Mouse (Mus musculus): ENCODE data around the gene Ap3d1. TPM values are rescaled to one million over a fixed set of nuclear protein-coding genes. Genes with fewer than 3 reads are reported as not detected.

The Ap3d1 gene
- polyA plus RNA-seq, 1 experiment from 2014 or later, result 54.5 TPM

DNA sequence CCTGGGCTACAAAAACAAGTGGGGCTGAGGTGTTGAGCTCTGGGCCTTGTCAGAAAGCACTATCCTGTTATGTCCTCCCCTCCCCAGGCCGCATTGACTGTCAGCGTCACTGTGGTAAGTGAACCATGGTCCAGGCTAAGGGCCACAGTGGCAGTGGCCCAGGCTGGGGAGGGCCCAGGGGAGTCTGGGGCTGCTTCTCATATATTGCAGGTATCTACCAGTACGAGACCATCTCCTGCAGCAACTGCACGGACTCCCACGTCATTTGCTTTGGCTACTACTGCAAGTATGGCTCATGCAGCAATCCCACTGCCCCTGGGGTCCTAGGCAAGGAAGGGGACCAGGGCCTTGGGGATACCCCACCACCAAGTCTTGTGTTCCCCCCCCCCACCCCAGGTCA is 38.4 kb downstream of the Ap3d1 start:
- Histone ChIP-seq H3K9me3 (ENCODE audit: control insufficient read depth, low read length) (no peaks in the 10 kb centered on the region), H3K36me3 (ENCODE audit: control insufficient read depth, insufficient read depth, low read length) (peaks cover 34% of the 10 kb centered on the region), H3K4me1 (ENCODE audit: control insufficient read depth in 2 of 2, insufficient read depth in 2 of 2, low read length in 2 of 2) (peaks cover 18 to 34% of the 10 kb centered on the region in 2 experiments), H3K9ac (ENCODE audit: low read length) (0 out of 2 replicates have a peak overlapping the region, but pooled peaks have one; percentile 74), H3K4me2 (ENCODE audit: low read length) (peak overlapping the region; percentile 87), H3K27ac (replicated peaks in 1 of 2; ENCODE audit: control insufficient read depth in 1 of 2, insufficient read depth in 1 of 2, low read depth in 2 of 2, low read length in 2 of 2) (no peak overlapping the region), H3K4me3 (ENCODE audit: control insufficient read depth in 1 of 2, insufficient read depth in 1 of 2, low read depth in 1 of 2, low read length in 2 of 2) (peak overlapping the region in 1 of 2 experiments; percentile 59; a peak in 2 of 4 replicates), H3K27me3 (ENCODE audit: control insufficient read depth, insufficient read depth, low read length) (no peaks in the 10 kb centered on the region)
- no peak for ATAC-seq (ENCODE audit: insufficient number of reproducible peaks, insufficient read depth, low FRiP score, low read depth)
- WGBS, result 89% methylated on average over 5 of the region's 5 CpGs

DNA sequence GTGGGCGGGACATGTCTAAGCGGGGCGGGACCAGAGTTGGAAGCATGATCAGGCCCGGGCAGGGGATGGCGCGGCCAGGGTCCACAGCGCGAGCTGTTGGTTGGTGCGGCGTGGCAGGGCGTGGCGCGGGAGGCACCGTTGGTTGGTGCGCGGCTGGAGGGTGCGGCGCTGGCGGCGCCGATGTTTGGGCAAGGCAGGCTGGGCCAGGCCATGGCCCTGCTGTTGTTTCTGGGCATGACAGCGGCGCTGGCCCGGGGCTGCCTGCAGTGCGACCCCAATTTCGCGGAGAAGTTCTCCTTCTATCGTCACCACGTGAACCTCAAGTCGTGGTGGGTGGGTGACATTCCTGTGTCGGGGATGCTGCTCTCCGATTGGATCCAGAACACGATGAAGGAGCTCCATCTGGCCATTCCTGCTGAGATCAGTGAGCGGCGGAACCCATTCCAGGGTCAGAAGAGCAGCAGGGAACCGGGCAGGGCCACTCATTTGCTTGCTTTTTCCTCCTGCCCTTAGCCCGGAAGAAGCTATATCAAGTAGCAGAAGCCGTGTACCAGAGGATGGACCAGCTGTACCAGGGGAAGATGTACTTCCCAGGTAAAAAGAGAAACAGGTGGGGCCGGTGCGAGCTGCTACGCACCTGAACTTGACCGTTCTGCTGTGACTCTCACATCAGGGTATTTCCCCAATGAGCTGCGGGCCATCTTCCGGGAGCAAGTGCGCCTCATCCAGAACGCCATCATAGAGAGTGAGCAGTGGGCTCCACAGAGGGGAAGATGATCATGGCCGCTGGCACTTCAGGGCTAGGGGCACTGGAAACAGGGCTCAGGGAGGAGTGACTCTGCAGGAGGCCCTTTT is 39.3 kb downstream of the Ap3d1 start:
- H3K4me1 ChIP-seq (ENCODE audit: control insufficient read depth in 2 of 2, insufficient read depth in 2 of 2, low read length in 2 of 2), result peaks cover 18 to 39% of the 10 kb centered on the region in 2 experiments
- H3K36me3 ChIP-seq (ENCODE audit: control insufficient read depth, insufficient read depth, low read length), result peaks cover 29% of the 10 kb centered on the region
- 2% methylated on average over 43 of the region's 47 CpGs for WGBS
- H3K27ac ChIP-seq (replicated peaks in 1 of 2; ENCODE audit: control insufficient read depth in 1 of 2, insufficient read depth in 1 of 2, low read depth in 2 of 2, low read length in 2 of 2), result peak overlapping the region; percentile 70 to 79
- H3K27me3 ChIP-seq (ENCODE audit: control insufficient read depth, insufficient read depth, low read length), result no peaks in the 10 kb centered on the region
- H3K4me3 ChIP-seq (ENCODE audit: control insufficient read depth in 1 of 2, insufficient read depth in 1 of 2, low read depth in 1 of 2, low read length in 2 of 2), result peak overlapping the region; percentile 59 to 66
- H3K9me3 ChIP-seq (ENCODE audit: control insufficient read depth, low read length), result no peaks in the 10 kb centered on the region
- ATAC-seq (ENCODE audit: insufficient number of reproducible peaks, insufficient read depth, low FRiP score, low read depth), result peak; percentile 83
- peak overlapping the region; percentile 87 for H3K4me2 ChIP-seq (ENCODE audit: low read length)
- H3K9ac ChIP-seq (ENCODE audit: low read length), result peak overlapping the region; percentile 74

DNA sequence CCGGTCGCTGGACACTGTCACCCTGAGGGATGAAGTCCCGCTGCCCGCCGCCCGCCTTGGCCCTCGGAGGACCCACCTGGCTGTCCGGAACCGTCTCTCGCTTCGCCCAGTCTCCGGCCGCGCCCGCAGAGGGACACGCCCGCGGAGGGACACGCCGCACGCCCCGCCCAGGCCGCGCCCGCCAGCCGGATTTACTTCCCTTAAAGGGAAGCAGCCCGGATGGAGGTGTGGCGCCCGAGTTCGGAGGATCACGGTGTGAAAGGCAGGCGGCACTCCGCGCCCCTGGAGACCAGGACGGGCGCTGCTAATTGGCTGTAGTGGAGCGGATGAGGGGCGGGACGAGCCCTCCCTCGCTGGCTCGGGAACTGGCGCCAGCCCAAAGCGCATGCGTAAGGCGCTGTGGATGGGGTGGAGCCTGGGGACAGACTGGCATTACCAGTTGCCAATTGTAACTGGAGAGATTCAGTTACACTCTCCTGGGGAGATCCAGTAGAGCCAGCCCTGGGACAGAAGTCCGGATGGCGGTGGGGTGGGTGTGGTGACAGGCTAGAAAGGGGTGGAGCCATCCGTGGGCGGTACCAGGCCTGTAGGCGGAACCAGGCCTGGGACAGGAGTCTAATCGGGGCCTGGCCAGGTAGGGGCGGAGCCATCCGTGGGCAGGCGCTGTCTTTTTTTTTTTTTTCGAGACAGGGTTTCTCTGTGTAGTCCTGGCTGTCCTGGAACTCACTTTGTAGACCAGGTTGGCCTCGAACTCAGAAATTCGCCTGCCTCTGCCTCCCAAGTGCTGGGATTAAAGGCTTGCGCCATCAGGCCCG is 40.1 kb downstream of the Ap3d1 start, which contains the start of the genes Mob3a and Izumo4:
Gene Mob3a, minus strand, starts transcription at position 257 of the 815 bp plus-strand sequence.
Gene Izumo4, plus strand, starts transcription at position 464 of the 815 bp plus-strand sequence.
- WGBS, result under 1% methylated on average over 58 of the region's 59 CpGs
- Histone ChIP-seq H3K27ac (replicated peaks in 1 of 2; ENCODE audit: control insufficient read depth in 1 of 2, insufficient read depth in 1 of 2, low read depth in 2 of 2, low read length in 2 of 2) (peak within 1 kb of the TSS; percentile 70 to 79), H3K27me3 (ENCODE audit: control insufficient read depth, insufficient read depth, low read length) (no peaks in the 10 kb centered on the region), H3K9ac (ENCODE audit: low read length) (peak within 1 kb of the TSS; percentile 77), H3K4me1 (ENCODE audit: control insufficient read depth in 2 of 2, insufficient read depth in 2 of 2, low read length in 2 of 2) (peaks cover 18 to 39% of the 10 kb centered on the region in 2 experiments), H3K36me3 (ENCODE audit: control insufficient read depth, insufficient read depth, low read length) (peaks cover 21% of the 10 kb centered on the region), H3K4me3 (ENCODE audit: control insufficient read depth in 1 of 2, insufficient read depth in 1 of 2, low read depth in 1 of 2, low read length in 2 of 2) (peak within 1 kb of the TSS; percentile 59 to 73), H3K9me3 (ENCODE audit: control insufficient read depth, low read length) (no peaks in the 10 kb centered on the region), H3K4me2 (ENCODE audit: low read length) (peak within 1 kb of the TSS; percentile 87)
- peak; percentile 95 for ATAC-seq (ENCODE audit: insufficient number of reproducible peaks, insufficient read depth, low FRiP score, low read depth)

DNA sequence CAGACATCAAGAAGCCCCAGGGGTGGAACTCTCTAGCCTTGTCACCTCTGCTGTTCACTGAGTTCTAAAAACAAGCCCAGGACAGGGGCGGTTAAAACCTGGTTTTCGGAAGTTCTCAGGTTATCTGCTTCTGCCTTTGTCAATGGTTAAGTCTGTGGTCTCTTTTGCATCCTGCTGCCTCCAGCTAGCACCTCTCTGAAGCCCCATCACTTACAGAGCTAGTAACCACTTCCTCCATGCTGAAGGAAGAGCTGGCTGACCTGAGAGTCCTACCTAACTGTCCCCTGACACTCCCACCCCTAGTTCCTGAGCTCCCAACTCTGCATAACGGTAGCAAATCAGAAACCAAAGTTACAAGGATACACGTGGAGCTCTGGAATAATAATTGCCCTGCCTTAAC is 41.3 kb downstream of the Ap3d1 start:
- Histone ChIP-seq H3K4me1 (ENCODE audit: control insufficient read depth in 2 of 2, insufficient read depth in 2 of 2, low read length in 2 of 2) (peaks cover 18 to 40% of the 10 kb centered on the region in 2 experiments), H3K27ac (replicated peaks in 1 of 2; ENCODE audit: control insufficient read depth in 1 of 2, insufficient read depth in 1 of 2, low read depth in 2 of 2, low read length in 2 of 2) (peak overlapping the region in 1 of 2 experiments; percentile 6; a peak in 2 of 4 replicates), H3K27me3 (ENCODE audit: control insufficient read depth, insufficient read depth, low read length) (no peaks in the 10 kb centered on the region), H3K4me3 (ENCODE audit: control insufficient read depth in 1 of 2, insufficient read depth in 1 of 2, low read depth in 1 of 2, low read length in 2 of 2) (peak overlapping the region; percentile 59 to 73; a peak in 3 of 4 replicates), H3K36me3 (ENCODE audit: control insufficient read depth, insufficient read depth, low read length) (peaks cover 10% of the 10 kb centered on the region), H3K4me2 (ENCODE audit: low read length) (peak overlapping the region; percentile 71), H3K9ac (ENCODE audit: low read length) (peak overlapping the region; percentile 77), H3K9me3 (ENCODE audit: control insufficient read depth, low read length) (no peaks in the 10 kb centered on the region)
- 39% methylated on average over 4 of the region's 4 CpGs for WGBS
- no peak for ATAC-seq (ENCODE audit: insufficient number of reproducible peaks, insufficient read depth, low FRiP score, low read depth)

DNA sequence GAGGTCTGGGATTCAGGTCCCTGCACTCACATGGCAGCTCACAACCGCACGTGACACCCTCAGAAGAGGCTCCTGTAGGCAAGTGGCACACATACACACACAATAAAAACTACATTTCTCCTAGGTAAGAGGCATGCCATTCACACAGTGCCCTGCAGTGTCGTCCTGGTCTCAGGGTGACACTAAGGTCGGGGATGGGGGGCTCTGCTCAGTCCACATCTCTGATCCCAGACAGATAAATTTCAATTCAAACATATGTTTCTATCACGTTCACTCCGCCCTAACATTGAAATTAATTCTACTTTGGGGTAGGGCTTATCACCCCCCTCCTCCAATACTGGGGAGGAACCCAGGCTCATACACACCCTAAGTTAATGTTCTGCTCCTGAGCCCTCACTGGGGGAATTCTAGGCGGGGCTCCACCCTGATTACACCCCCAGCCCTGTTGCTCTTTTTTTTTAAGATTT is 42.0 kb downstream of the Ap3d1 start:
- Histone ChIP-seq H3K36me3 (ENCODE audit: control insufficient read depth, insufficient read depth, low read length) (0 out of 2 replicates have a peak, but pooled peaks cover 4% of the 10 kb centered on the region), H3K9me3 (ENCODE audit: control insufficient read depth, low read length) (no peaks in the 10 kb centered on the region), H3K27me3 (ENCODE audit: control insufficient read depth, insufficient read depth, low read length) (no peaks in the 10 kb centered on the region), H3K9ac (ENCODE audit: low read length) (no peak overlapping the region; the same call in 1 of the 2 replicates), H3K4me1 (ENCODE audit: control insufficient read depth in 2 of 2, insufficient read depth in 2 of 2, low read length in 2 of 2) (peaks cover 18 to 37% of the 10 kb centered on the region in 2 experiments), H3K4me3 (ENCODE audit: control insufficient read depth in 1 of 2, insufficient read depth in 1 of 2, low read depth in 1 of 2, low read length in 2 of 2) (no peak overlapping the region), H3K27ac (replicated peaks in 1 of 2; ENCODE audit: control insufficient read depth in 1 of 2, insufficient read depth in 1 of 2, low read depth in 2 of 2, low read length in 2 of 2) (no peak overlapping the region), H3K4me2 (ENCODE audit: low read length) (peak overlapping the region; percentile 71; the same call in 1 of the 2 replicates)
- 79% methylated on average over 7 of the region's 7 CpGs for WGBS
- ATAC-seq (ENCODE audit: insufficient number of reproducible peaks, insufficient read depth, low FRiP score, low read depth), result no peak

- 91% methylated on average over 9 of the region's 9 CpGs for WGBS
- no peak overlapping the region for H3K27ac ChIP-seq (replicated peaks in 1 of 2; ENCODE audit: control insufficient read depth in 1 of 2, insufficient read depth in 1 of 2, low read depth in 2 of 2, low read length in 2 of 2)
- H3K9ac ChIP-seq (ENCODE audit: low read length), result peak overlapping the region; percentile 25; the same call in 1 of the 2 replicates
- H3K36me3 ChIP-seq (ENCODE audit: control insufficient read depth, insufficient read depth, low read length), result peaks cover 19% of the 10 kb centered on the region
- peaks cover 14 to 28% of the 10 kb centered on the region in 2 experiments for H3K4me1 ChIP-seq (ENCODE audit: control insufficient read depth in 2 of 2, insufficient read depth in 2 of 2, low read length in 2 of 2)
- H3K4me2 ChIP-seq (ENCODE audit: low read length), result no peak overlapping the region
- no peak for ATAC-seq (ENCODE audit: insufficient number of reproducible peaks, insufficient read depth, low FRiP score, low read depth)
- H3K9me3 ChIP-seq (ENCODE audit: control insufficient read depth, low read length), result no peaks in the 10 kb centered on the region
- H3K27me3 ChIP-seq (ENCODE audit: control insufficient read depth, insufficient read depth, low read length), result no peaks in the 10 kb centered on the region
- no peak overlapping the region for H3K4me3 ChIP-seq (ENCODE audit: control insufficient read depth in 1 of 2, insufficient read depth in 1 of 2, low read depth in 1 of 2, low read length in 2 of 2)
These were observed 43.5 kb downstream of the Ap3d1 start for GRCm38 (mm10) chr10:80698605-80699004.

- Histone ChIP-seq H3K4me1 (ENCODE audit: control insufficient read depth in 2 of 2, insufficient read depth in 2 of 2, low read length in 2 of 2) (peaks cover 8 to 29% of the 10 kb centered on the region in 2 experiments), H3K27me3 (ENCODE audit: control insufficient read depth, insufficient read depth, low read length) (no peaks in the 10 kb centered on the region), H3K9ac (ENCODE audit: low read length) (peak overlapping the region; percentile 25; the same call in 1 of the 2 replicates), H3K9me3 (ENCODE audit: control insufficient read depth, low read length) (no peaks in the 10 kb centered on the region), H3K36me3 (ENCODE audit: control insufficient read depth, insufficient read depth, low read length) (peaks cover 20% of the 10 kb centered on the region), H3K4me3 (ENCODE audit: control insufficient read depth in 1 of 2, insufficient read depth in 1 of 2, low read depth in 1 of 2, low read length in 2 of 2) (no peak overlapping the region), H3K27ac (replicated peaks in 1 of 2; ENCODE audit: control insufficient read depth in 1 of 2, insufficient read depth in 1 of 2, low read depth in 2 of 2, low read length in 2 of 2) (no peak overlapping the region), H3K4me2 (ENCODE audit: low read length) (no peak overlapping the region)
- WGBS, result 58% methylated on average over 9 of the region's 9 CpGs
- ATAC-seq (ENCODE audit: insufficient number of reproducible peaks, insufficient read depth, low FRiP score, low read depth), result no peak
These were observed 44.3 kb downstream of the Ap3d1 start for GRCm38 (mm10) chr10:80697812-80698211.
